Mouse (Mus musculus) forebrain, embryonic 16.5 days (tissue): Measurements from ENCODE around the gene Shtn1. TPM values are rescaled to one million over a fixed set of nuclear protein-coding genes. Genes with fewer than 3 reads are reported as not detected.

ENCODE experiments used
- ATAC-seq: fragments of 200-750 bp; cut with Nextera tagmentation; 2 replicates; pipeline ENCODE4 v1.8.0; 2017; ENCODE audit warnings: mild to moderate bottlenecking, moderate library complexity
- H3K27ac ChIP-seq: fragments of 300-500 bp; sonication (generic); 2 replicates; pipeline ENCODE4 v1.5.1; 2014; ENCODE audit warnings: low read length, control low read depth
- H3K27me3 ChIP-seq: fragments of 300-500 bp; sonication (generic); replicated peaks from 2 replicates; pipeline ENCODE4 v1.6.1; 2014; ENCODE audit warnings: low read length; ENCODE audit not compliant: control insufficient read depth, insufficient read depth
- H3K36me3 ChIP-seq: fragments of 300-500 bp; sonication (generic); 2 replicates; pipeline ENCODE4 v1.6.1; 2014; ENCODE audit not compliant: control insufficient read depth, insufficient read depth
- H3K4me1 ChIP-seq: fragments of 300-500 bp; sonication (generic); replicated peaks from 2 replicates; pipeline ENCODE4 v1.6.1; 2014; ENCODE audit warnings: low read length; ENCODE audit not compliant: control insufficient read depth, insufficient read depth
- H3K4me2 ChIP-seq: fragments of 300-500 bp; sonication (generic); 2 replicates; pipeline ENCODE4 v1.6.1; 2014; ENCODE audit warnings: mild to moderate bottlenecking, low read length, control low read depth
- H3K4me3 ChIP-seq: fragments of 300-500 bp; sonication (generic); replicated peaks from 2 replicates; pipeline ENCODE4 v1.5.1; 2014; ENCODE audit warnings: mild to moderate bottlenecking, low read length, control low read depth
- H3K9ac ChIP-seq: fragments of 300-500 bp; sonication (generic); replicated peaks from 2 replicates; pipeline ENCODE4 v1.6.1; 2014; ENCODE audit warnings: low read depth, low read length, control low read depth
- H3K9me3 ChIP-seq: fragments of 300-500 bp; sonication (generic); 2 replicates; pipeline ENCODE4 v1.6.1; 2016; ENCODE audit warnings: low read length; ENCODE audit not compliant: control insufficient read depth
- WGBS: fragments of 180-500 bp; shearing (Covaris S2); extraction: QIAGEN DNeasy Blood & Tissue Kit; methylation state at CpG from one replicate; pipeline ENCODE4 v1.1.7; 2014; 5-methylcytosine and 5-hydroxymethylcytosine counted together
- polyA plus RNA-seq: library from polyadenylated mRNA; unstranded; fragments of >200 nt; fragmentation: Nextera tagmentation; extraction: Ambion mirVana; gene quantifications from 2 replicates; pipeline ENCODE4 v1.2.1, GENCODE M21; 2015

The Shtn1 gene
- polyA plus RNA-seq, 1 experiment from 2014 or later, result 78.5 TPM

DNA sequence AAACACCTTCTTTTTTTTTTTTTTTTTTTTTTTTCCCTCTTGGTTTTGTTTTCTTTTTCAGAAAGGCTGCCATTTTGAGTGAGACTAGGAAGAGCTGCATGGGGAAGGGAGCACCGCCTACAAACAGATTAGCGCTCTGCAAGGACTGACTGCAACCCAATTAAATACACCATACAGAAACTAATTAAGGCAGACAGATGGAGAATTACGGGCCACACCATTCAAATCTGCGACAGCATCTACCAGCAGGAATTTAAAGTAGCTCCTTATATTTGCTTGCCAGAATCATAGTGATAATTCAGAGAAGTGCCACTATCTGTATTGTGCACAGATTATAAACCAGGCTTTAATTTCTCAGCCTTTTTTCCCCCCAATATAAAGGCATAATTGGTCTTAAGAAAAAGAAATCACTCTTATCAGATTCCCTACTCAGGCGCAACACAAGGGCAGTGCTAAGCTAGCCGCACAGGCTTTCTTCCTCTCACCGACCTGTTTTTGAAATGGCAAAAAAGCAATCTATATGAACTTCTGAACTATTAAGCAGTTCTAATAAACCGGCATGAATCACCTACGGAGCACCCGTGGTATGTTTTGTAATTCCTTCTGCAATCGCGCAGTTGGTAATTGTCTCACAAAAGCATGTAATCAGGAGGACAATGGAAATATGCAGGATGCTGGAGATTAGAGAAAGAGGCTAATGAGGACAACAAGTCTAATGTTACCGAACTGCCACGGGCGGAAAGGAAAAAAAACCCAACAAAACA, 69.1 kb downstream of the Shtn1 start:
- WGBS, result 5% methylated on average over 15 of the region's 15 CpGs
- Histone ChIP-seq H3K4me3 (no peak overlapping the region), H3K36me3 (peaks cover 7% of the 10 kb centered on the region; the same call in 1 of the 2 replicates), H3K9me3 (no peaks in the 10 kb centered on the region), H3K27me3 (no peaks in the 10 kb centered on the region), H3K4me1 (peaks cover 11% of the 10 kb centered on the region), H3K4me2 (peak overlapping the region; percentile 30), H3K27ac (peak overlapping the region; percentile 90), H3K9ac (no peak overlapping the region)
- ATAC-seq, result peak; percentile 95

DNA sequence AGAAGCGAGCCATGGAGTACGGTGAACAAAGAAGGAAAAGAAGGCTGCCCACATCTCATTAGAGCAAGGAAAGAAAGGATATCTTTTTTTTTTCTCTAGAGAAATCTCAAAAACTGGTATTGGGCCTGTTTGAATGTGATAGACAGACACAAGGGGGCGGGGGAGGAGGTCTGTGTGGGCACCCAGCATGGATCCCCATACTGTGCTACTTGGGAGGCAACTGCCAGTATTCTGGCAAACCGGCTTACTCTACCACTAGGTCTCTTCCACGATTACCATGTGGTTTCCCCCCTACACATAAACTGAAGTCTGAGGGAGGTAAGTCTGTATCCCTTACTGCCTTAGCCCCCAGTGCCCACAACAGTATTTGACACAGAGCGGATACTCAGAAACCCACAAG, 73.1 kb downstream of the Shtn1 start:
- Histone ChIP-seq H3K27me3 (no peaks in the 10 kb centered on the region), H3K27ac (no peak overlapping the region), H3K4me3 (no peak overlapping the region), H3K9me3 (no peaks in the 10 kb centered on the region), H3K4me2 (no peak overlapping the region), H3K9ac (no peak overlapping the region), H3K36me3 (peaks cover 9% of the 10 kb centered on the region), H3K4me1 (peaks cover 14% of the 10 kb centered on the region)
- 64% methylated on average over 6 of the region's 6 CpGs for WGBS
- no peak for ATAC-seq

- ATAC-seq, result no peak
- H3K4me1 ChIP-seq, result peaks cover 20% of the 10 kb centered on the region
- H3K9ac ChIP-seq, result no peak overlapping the region
- H3K4me2 ChIP-seq, result no peak overlapping the region
- 6% methylated on average over 9 of the region's 9 CpGs for WGBS
- no peaks in the 10 kb centered on the region for H3K9me3 ChIP-seq
- peaks cover 3% of the 10 kb centered on the region; the same call in 1 of the 2 replicates for H3K36me3 ChIP-seq
- no peak overlapping the region for H3K27ac ChIP-seq
- no peak overlapping the region for H3K4me3 ChIP-seq
- peaks cover 8% of the 10 kb centered on the region for H3K27me3 ChIP-seq
These were observed 94.3 kb downstream of the Shtn1 start for GRCm38 (mm10) chr19:58981571-58981970.

GRCm38 (mm10) chr19:58980056-58980440, 95.9 kb downstream of the Shtn1 start:
- Histone ChIP-seq H3K27ac (no peak overlapping the region), H3K4me2 (peak overlapping the region; percentile 36; the same call in 1 of the 2 replicates), H3K36me3 (no peaks in the 10 kb centered on the region), H3K4me1 (peaks cover 20% of the 10 kb centered on the region), H3K9ac (no peak overlapping the region), H3K27me3 (peaks cover 8% of the 10 kb centered on the region), H3K9me3 (no peaks in the 10 kb centered on the region), H3K4me3 (no peak overlapping the region)
- ATAC-seq, result no peak
- WGBS, result 14% methylated on average over 5 of the region's 5 CpGs

GRCm38 (mm10) chr19:58979436-58980055, 96.4 kb downstream of the Shtn1 start:
- 8% methylated on average over 13 of the region's 13 CpGs for WGBS
- Histone ChIP-seq H3K4me2 (peak overlapping the region; percentile 36), H3K4me3 (no peak overlapping the region), H3K36me3 (no peaks in the 10 kb centered on the region), H3K9me3 (no peaks in the 10 kb centered on the region), H3K4me1 (peaks cover 20% of the 10 kb centered on the region), H3K27ac (no peak overlapping the region), H3K9ac (no peak overlapping the region), H3K27me3 (peaks cover 8% of the 10 kb centered on the region)
- no peak for ATAC-seq

DNA sequence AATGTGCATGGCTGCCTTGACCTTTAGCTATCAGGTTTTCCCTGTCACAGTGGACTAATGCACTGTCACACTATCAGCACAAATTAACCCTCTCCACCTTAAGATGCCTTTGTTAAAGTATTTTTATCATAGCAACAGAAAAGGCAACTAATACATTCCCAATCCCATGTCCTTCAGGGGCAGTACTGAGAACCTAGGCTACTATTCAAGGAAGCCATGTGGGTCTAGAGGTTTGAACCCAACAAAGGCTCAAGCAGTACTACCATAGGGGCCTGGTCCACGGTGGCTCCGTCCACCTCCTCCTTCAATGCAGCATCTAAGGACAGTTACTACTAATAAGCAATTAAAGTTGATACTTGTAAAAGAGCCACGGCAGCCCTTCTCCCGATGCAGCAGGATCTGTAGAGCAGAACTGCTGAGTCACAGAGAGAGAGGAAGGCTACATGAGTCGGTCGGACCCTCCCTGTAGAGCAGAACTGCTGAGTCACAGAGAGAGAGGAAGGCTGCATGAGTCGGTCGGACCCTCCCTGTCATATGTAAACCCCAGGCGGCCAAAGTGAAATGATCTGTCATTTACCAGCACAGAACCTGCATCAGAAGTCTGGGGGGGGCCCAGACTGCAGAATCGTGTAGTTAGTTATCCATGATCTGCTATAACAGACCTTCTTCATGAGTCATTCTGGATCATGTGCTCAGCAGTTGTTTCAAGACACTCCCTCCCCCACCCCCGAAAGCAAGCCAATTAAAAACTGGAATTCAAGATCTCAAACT, 97.3 kb downstream of the Shtn1 start:
- Histone ChIP-seq H3K4me3 (no peak overlapping the region), H3K27ac (no peak overlapping the region), H3K4me1 (peaks cover 20% of the 10 kb centered on the region), H3K27me3 (peaks cover 2% of the 10 kb centered on the region), H3K9me3 (no peaks in the 10 kb centered on the region), H3K9ac (no peak overlapping the region), H3K36me3 (no peaks in the 10 kb centered on the region), H3K4me2 (peak overlapping the region; percentile 9; the same call in 1 of the 2 replicates)
- no peak for ATAC-seq
- 30% methylated on average over 11 of the region's 11 CpGs for WGBS

DNA sequence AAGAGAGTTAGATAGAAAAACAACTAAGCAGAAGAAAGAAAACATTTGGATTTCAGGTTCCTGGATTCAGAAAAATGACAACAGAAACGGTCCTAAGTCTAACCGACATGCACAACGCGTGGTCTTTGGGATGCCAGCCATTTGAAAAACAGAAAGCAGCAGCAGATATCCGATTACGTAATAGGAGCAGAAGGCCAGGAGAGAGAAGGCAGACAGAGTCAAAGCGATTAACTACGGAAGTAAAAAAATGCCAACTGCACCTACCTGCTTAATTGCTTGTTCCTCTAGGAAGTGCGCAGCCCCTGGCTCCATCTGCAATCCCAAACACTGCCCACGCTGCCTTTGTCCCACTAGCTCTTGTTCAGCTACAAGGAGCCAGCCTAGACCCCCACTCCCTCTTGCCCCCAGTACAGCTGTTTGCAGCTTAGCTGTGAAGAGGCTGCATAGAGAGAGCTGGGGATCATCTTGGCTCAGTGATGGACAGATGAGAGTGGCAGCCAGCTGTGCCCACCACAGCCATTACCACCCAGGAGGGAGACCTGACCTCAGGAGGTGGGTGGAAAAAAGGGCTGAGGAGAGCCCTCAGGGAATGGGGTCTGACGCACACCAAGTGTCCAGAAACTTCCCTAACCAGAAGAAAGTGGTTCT, 100.6 kb downstream of the Shtn1 start:
- WGBS, result 71% methylated on average over 11 of the region's 11 CpGs
- Histone ChIP-seq H3K9ac (no peak overlapping the region), H3K4me3 (no peak overlapping the region), H3K9me3 (no peaks in the 10 kb centered on the region), H3K4me1 (peaks cover 16% of the 10 kb centered on the region), H3K27ac (no peak overlapping the region), H3K36me3 (0 out of 2 replicates have a peak, but pooled peaks cover 3% of the 10 kb centered on the region), H3K27me3 (no peaks in the 10 kb centered on the region; the same call in 1 of the 2 replicates), H3K4me2 (no peak overlapping the region)
- no peak for ATAC-seq

GRCm38 (mm10) chr19:58974126-58974525, 101.8 kb downstream of the Shtn1 start:
- H3K27me3 ChIP-seq, result no peaks in the 10 kb centered on the region; the same call in 1 of the 2 replicates

More at GRCm38 (mm10) chr19:58974126-58974525, 101.8 kb downstream of the Shtn1 start:
- Histone ChIP-seq H3K36me3 (0 out of 2 replicates have a peak, but pooled peaks cover 3% of the 10 kb centered on the region), H3K4me3 (no peak overlapping the region), H3K9ac (no peak overlapping the region), H3K4me1 (peaks cover 8% of the 10 kb centered on the region), H3K4me2 (no peak overlapping the region), H3K27ac (no peak overlapping the region), H3K9me3 (no peaks in the 10 kb centered on the region)
- 86% methylated on average over 8 of the region's 8 CpGs for WGBS
- ATAC-seq, result no peak
